ENCODE assay signal across 43 mouse cellular contexts in genomic region chr17:17879347-17879746, GRCm38 (mm10). TPM values are rescaled to one million over a fixed set of nuclear protein-coding genes. Genes with fewer than 3 reads are reported as not detected.
"Had no signal": no experiment of that assay in that cellular context is flagged by ENCODE, and none has a peak within 500 bp of the region (broad histone marks: within the 10 kb centered on the region; RNA-seq: fewer than 3 reads in every experiment).

No protein-coding gene starts in this region.

- H3K27me3 ChIP-seq: heart, embryonic 13.5 days; heart, embryonic 15.5 days; hindbrain, embryonic 13.5 days; hindbrain, embryonic 15.5 days; kidney, embryonic 15.5 days; limb, embryonic 12.5 days; liver, embryonic 12.5 days had no signal

- H3K4me2 ChIP-seq: heart, embryonic 13.5 days; heart, embryonic 15.5 days; hindbrain, embryonic 13.5 days; hindbrain, embryonic 15.5 days; kidney, embryonic 15.5 days; limb, embryonic 12.5 days; liver, embryonic 12.5 days had no signal

- H3K9me3 ChIP-seq: heart, embryonic 10.5 days; heart, embryonic 13.5 days; heart, embryonic 15.5 days; hindbrain, embryonic 13.5 days; hindbrain, embryonic 15.5 days; kidney, embryonic 15.5 days; limb, embryonic 12.5 days; liver, embryonic 12.5 days had no signal

- ATAC-seq: hindbrain, postnatal 0 days; intestine, embryonic 16.5 days; liver, embryonic 12.5 days had no signal

- H3K4me1 ChIP-seq: heart, embryonic 10.5 days; heart, embryonic 13.5 days; heart, embryonic 15.5 days; hindbrain, embryonic 13.5 days; hindbrain, embryonic 15.5 days; kidney, embryonic 15.5 days; limb, embryonic 12.5 days; liver, embryonic 12.5 days had no signal

- H3K36me3 ChIP-seq: heart, embryonic 10.5 days; heart, embryonic 13.5 days; heart, embryonic 15.5 days; hindbrain, embryonic 13.5 days; hindbrain, embryonic 15.5 days; kidney, embryonic 15.5 days; limb, embryonic 12.5 days; liver, embryonic 12.5 days had no signal

- H3K27ac ChIP-seq: heart, embryonic 10.5 days; heart, embryonic 13.5 days; heart, embryonic 15.5 days; hindbrain, embryonic 13.5 days; hindbrain, embryonic 15.5 days; hindbrain, postnatal 0 days; kidney, embryonic 15.5 days; kidney, postnatal 0 days; limb, embryonic 12.5 days; liver, embryonic 12.5 days; liver, embryonic 14.5 days had no signal

- DNase-seq: gastrocnemius, postnatal 14 days; heart, adult 18-20 months; heart, postnatal 14 days; heart, postnatal 36 days; kidney, adult 11 months; kidney, adult 2 months; kidney, adult 9 months; kidney, postnatal 14 days; kidney, postnatal 36 days; layer of hippocampus, adult 9-11 months; layer of hippocampus, postnatal 36 days; left cerebral cortex, postnatal 4 days had no signal

- H3K4me3 ChIP-seq: heart, embryonic 10.5 days; heart, embryonic 13.5 days; heart, embryonic 15.5 days; hindbrain, embryonic 13.5 days; hindbrain, embryonic 15.5 days; kidney, embryonic 15.5 days; limb, embryonic 12.5 days; liver, embryonic 12.5 days had no signal

- H3K9ac ChIP-seq: heart, embryonic 13.5 days; heart, embryonic 15.5 days; hindbrain, embryonic 13.5 days; hindbrain, embryonic 15.5 days; kidney, embryonic 15.5 days; limb, embryonic 12.5 days; liver, embryonic 12.5 days; liver, embryonic 14.5 days had no signal

RNA-seq across cellular contexts. Expression of gene Fpr1, which starts 4.4 kb away (rescaled TPM):
- total RNA-seq: gastrocnemius, adult 18-20 months; gastrocnemius, adult 8-10 months; gastrocnemius, postnatal 14 days; heart, adult 18-20 months; heart, adult 8-10 months; heart, postnatal 14 days; hindbrain, postnatal 0 days; layer of hippocampus, adult 18-20 months; layer of hippocampus, adult 8-10 months; layer of hippocampus, postnatal 14 days; layer of hippocampus, postnatal 36 days; left cerebral cortex, adult 18-20 months; left cerebral cortex, adult 8-10 months; left cerebral cortex, postnatal 10 days; left cerebral cortex, postnatal 25 days had no signal
- polyA plus RNA-seq: hindbrain, embryonic 13.5 days; hindbrain, postnatal 0 days; intestine, embryonic 14.5 days; kidney, adult 2 months; limb, embryonic 12.5 days had no signal

RNA-seq across cellular contexts. Expression of gene Fpr2, which starts 8.3 kb away (rescaled TPM):
- total RNA-seq: gastrocnemius, adult 18-20 months; gastrocnemius, adult 8-10 months; gastrocnemius, postnatal 14 days; heart, adult 18-20 months; heart, postnatal 36 days; hindbrain, postnatal 0 days; layer of hippocampus, adult 18-20 months; layer of hippocampus, adult 8-10 months; layer of hippocampus, postnatal 14 days; layer of hippocampus, postnatal 36 days; left cerebral cortex, adult 18-20 months; left cerebral cortex, adult 8-10 months; left cerebral cortex, postnatal 10 days; left cerebral cortex, postnatal 25 days had no signal
- polyA plus RNA-seq: heart, embryonic 10.5 days; heart, embryonic 13.5 days; hindbrain, embryonic 11.5 days; hindbrain, embryonic 13.5 days; hindbrain, embryonic 15.5 days; limb, embryonic 12.5 days had no signal

RNA-seq across cellular contexts. Expression of gene Fpr3, which starts 8.3 kb away (rescaled TPM):
- total RNA-seq: gastrocnemius, adult 18-20 months; gastrocnemius, adult 8-10 months; gastrocnemius, postnatal 14 days; gastrocnemius, postnatal 4 days; granulocyte monocyte progenitor cell, adult 5-6 weeks; heart, adult 18-20 months; heart, adult 8-10 months; heart, postnatal 14 days; heart, postnatal 36 days; hematopoietic stem cell, adult 5-6 weeks; hindbrain, postnatal 0 days; layer of hippocampus, adult 18-20 months; layer of hippocampus, adult 8-10 months; layer of hippocampus, postnatal 14 days; layer of hippocampus, postnatal 36 days; left cerebral cortex, adult 18-20 months; left cerebral cortex, adult 8-10 months; left cerebral cortex, postnatal 10 days; left cerebral cortex, postnatal 25 days; left cerebral cortex, postnatal 4 days; liver, adult 2 months had no signal
- polyA plus RNA-seq: heart, embryonic 10.5 days; heart, embryonic 13.5 days; heart, embryonic 15.5 days; heart, postnatal 0 days; hindbrain, embryonic 11.5 days; hindbrain, embryonic 13.5 days; hindbrain, embryonic 15.5 days; hindbrain, postnatal 0 days; intestine, embryonic 14.5 days; intestine, embryonic 16.5 days; kidney, adult 2 months; kidney, embryonic 15.5 days; kidney, postnatal 0 days; large intestine, adult 2 months; limb, embryonic 12.5 days; limb, embryonic 14.5 days; liver, adult 2 months; liver, embryonic 12.5 days; liver, embryonic 14.5 days had no signal

RNA-seq across cellular contexts. Expression of gene Has1, which starts 24.3 kb away (rescaled TPM):
- total RNA-seq: granulocyte monocyte progenitor cell, adult 5-6 weeks; hematopoietic stem cell, adult 5-6 weeks; liver, adult 2 months had no signal
- polyA plus RNA-seq: liver, adult 2 months; liver, embryonic 14.5 days had no signal
